Mouse (Mus musculus): ENCODE results near the gene Fstl4. TPM values are rescaled to one million over a fixed set of nuclear protein-coding genes. Genes with fewer than 3 reads are reported as not detected.

Gene Fstl4
- total RNA-seq, 2 experiments from 2014 or later = 0.04 to 0.05 TPM

- ATAC-seq (replicated peaks; ENCODE audit: poor library complexity) = no peak
Measured at GRCm38 (mm10) chr11:53121208-53121607, 356.8 kb downstream of the Fstl4 start.

DNA sequence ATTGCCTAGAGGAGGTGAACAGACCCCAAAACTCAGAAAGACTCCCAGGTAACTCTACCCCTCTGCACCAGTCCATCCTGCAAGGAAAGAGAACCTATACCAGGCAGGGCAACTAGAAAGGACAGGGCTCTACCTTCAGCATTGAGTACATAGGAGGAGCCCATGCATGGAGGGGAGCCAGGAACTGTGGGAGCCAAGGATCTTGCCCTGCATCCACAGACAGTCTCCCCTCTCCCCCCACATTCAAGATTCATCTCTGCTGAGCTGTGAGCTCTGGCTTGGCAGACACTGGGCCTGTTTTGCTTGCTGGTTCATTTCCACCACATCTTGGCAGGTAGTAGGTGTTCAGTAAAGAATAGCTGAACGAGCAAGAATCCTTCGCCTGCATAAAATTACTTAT, 360.4 kb downstream of the Fstl4 start:
- no peak for ATAC-seq (replicated peaks; ENCODE audit: poor library complexity)

DNA sequence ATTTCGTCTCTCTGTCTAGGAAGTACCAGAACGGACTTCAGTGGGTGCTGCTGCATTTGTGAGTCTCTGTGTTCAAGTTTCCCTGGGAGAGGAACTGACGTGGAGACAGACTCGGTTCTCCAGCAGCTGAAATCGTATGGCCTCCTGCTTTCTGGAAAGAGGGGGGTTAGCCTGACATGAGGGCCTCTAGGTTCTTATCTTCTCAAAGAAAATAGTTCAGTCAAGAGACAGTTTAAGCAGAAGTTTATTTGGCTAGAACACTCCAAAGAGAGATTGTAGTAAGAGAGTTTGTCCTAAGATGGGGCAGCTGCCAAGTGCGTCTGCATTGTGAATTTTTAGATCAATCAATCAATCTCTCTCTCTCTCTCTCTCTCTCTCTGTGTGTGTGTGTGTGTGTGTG, 362.2 kb downstream of the Fstl4 start:
- no peak for ATAC-seq (replicated peaks; ENCODE audit: poor library complexity)

- ATAC-seq (replicated peaks; ENCODE audit: poor library complexity) = peak; percentile 70
Measured at GRCm38 (mm10) chr11:53128661-53129060, 364.2 kb downstream of the Fstl4 start.

DNA sequence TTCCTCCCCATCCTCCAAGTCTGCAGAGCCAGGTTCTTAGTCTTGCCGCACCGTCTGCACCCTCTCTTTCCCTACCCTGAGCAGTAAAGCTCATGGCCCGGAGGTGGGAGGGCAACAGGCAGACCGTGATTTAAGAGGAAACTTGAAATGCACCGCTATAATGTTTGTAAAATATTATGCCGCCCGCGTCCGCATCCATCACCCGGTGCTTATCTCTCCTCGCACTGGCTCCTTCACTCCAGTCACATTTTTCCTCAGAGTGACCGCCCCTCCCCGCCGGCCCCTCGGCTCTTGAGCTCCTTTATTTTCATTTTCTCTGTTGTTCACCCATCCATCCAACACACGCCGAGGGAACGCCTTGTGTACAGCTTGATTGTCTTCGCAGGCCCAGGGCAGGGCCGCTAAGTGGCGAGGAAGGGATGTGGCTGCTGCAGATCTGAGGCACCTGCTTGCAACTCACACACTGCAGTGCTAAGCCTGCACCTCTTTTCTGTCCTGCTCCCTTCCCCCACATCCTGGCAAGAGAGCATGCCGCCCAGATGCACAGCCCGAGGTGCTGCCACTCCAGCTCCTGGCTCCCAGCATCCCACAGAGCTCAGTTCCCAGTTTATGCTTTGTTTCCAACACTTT, 368.1 kb downstream of the Fstl4 start:
- no peak for ATAC-seq (replicated peaks; ENCODE audit: poor library complexity)

DNA sequence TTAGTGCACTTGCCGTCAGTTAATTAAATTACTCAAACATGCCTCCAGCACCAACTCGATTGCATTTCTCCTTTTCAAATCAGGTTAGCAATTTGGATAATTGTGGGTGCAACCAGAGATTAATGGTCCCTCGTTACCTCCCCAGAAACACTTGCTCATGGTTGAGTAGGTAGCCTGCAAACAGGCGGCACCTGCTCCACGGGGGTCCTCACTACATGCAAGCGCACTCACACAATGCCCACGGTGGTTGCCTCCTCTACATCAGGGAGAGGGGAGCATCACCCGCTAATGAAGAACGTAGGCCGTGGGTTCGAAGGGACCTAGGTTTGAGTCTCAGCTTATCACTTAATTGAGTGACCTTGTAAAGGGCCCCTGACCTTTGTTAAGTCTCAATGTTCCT, 371.9 kb downstream of the Fstl4 start:
- no peak for ATAC-seq (replicated peaks; ENCODE audit: poor library complexity)

GRCm38 (mm10) chr11:53137381-53137780, 372.9 kb downstream of the Fstl4 start:
- ATAC-seq (replicated peaks; ENCODE audit: poor library complexity) = no peak

- ATAC-seq (replicated peaks; ENCODE audit: poor library complexity) = peak; percentile 59
Measured at GRCm38 (mm10) chr11:53138212-53138611, 373.8 kb downstream of the Fstl4 start.

DNA sequence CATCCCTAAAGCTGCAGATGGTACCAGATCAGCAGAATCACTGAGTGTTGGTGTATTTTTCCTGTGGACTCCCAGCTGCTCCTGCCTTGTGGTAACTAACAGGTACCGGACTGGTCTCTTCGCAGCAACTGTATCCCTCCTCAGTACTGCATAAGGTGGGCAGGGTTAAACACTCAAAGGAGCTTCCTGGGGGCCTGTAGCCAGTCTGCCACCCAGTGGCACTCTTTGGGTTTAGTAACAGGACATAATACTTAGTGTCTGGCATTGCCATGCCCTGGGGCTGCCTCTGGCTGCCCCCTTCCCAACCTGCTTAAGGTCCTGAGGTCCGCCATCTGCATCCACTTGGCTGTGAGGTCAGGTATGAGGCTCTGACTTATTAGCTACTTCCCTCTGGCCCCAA, 375.2 kb downstream of the Fstl4 start:
- peak; percentile 27 for ATAC-seq (replicated peaks; ENCODE audit: poor library complexity)

DNA sequence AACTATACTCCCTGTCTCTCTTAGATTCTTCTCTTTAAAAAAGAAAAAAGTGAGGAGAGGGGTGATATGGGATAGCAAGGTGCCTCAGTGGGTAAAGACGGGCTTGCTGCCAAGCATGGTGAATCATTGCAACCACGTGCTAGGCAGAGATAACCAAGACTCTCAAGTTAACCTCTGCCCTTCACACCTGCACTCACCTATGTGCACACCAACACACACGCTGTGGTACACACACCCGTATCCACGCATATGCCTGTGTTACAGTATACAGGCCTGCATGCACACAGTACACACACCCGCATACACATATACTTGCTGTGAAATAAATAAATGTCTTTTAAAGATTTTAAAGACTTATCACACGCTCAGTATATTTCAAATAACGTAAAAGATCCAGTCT, 375.8 kb downstream of the Fstl4 start:
- no peak; the same call in 1 of the 2 replicates for ATAC-seq (replicated peaks; ENCODE audit: poor library complexity)

- ATAC-seq (replicated peaks; ENCODE audit: poor library complexity) = no peak
Measured at GRCm38 (mm10) chr11:53140722-53141400, 376.4 kb downstream of the Fstl4 start.

GRCm38 (mm10) chr11:53143522-53143921, 379.1 kb downstream of the Fstl4 start:
- peak; percentile 68 for ATAC-seq (replicated peaks; ENCODE audit: poor library complexity)

- ATAC-seq (replicated peaks; ENCODE audit: poor library complexity) = no peak
Measured at GRCm38 (mm10) chr11:53144506-53144905, 380.1 kb downstream of the Fstl4 start.

- peak; percentile 58 for ATAC-seq (replicated peaks; ENCODE audit: poor library complexity)
Measured at GRCm38 (mm10) chr11:53146290-53146689, 381.9 kb downstream of the Fstl4 start.

DNA sequence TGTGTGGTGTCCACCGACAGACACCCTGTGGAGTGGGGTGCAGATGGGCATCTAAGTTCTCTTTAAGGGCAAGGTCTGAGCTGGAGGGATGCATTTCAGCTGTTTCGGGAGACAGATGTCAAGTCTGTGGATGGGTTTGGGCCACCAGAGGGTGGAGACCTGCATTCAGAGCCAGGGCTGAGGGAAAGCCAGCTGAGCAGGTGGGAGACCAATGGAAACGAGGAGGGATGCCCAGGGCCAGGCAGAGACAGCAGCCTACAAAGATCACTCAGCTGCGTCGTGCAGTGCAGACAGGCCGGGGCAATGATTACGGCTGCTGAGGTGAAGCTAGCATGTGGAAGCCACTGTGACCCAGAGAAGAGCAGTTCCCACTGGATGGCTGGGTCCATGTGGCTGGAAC, 392.0 kb downstream of the Fstl4 start:
- no peak for ATAC-seq (replicated peaks; ENCODE audit: poor library complexity)

- ATAC-seq (replicated peaks; ENCODE audit: poor library complexity) = 0 out of 2 replicates have a peak, but pooled peaks have one; percentile 39
Measured at GRCm38 (mm10) chr11:53157621-53158259, 393.3 kb downstream of the Fstl4 start.

GRCm38 (mm10) chr11:53162385-53162784, 398.0 kb downstream of the Fstl4 start:
- no peak for ATAC-seq (replicated peaks; ENCODE audit: poor library complexity)

GRCm38 (mm10) chr11:53166478-53166877, 402.0 kb downstream of the Fstl4 start:
- no peak for ATAC-seq (replicated peaks; ENCODE audit: poor library complexity)

DNA sequence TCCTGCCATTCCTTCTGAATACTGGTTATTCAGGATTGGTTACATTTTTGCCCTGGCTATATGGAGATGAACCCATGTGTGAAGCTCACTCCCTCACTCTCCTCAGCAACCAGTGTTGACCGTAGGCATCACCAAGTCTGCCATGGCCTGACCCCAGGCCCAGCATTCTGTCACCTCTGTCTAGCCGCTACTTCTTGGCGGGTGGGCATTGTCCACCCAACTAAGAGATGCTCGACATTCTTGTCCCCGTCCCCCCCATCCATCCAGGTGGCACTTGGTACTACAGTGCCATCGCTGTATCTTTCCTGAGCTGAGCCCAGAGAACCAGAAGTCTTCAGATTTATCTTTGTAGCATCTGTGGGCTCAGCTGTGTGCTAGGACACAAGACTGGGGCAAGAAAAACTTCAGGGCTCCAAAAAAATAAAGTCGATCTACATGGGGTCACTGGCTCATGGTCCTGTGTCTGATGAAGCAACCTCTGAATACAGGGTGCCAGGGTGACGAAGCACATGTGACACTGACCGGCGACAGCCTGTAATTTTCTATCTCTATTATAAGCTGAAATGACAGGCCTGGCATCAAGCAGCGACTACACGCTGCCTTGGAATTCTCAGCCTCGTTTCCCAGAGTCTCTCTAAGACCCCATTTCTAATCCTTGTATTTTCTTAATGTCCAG, 417.9 kb downstream of the Fstl4 start:
- ATAC-seq (replicated peaks; ENCODE audit: poor library complexity) = no peak

GRCm38 (mm10) chr11:53182858-53183257, 418.4 kb downstream of the Fstl4 start:
- ATAC-seq (replicated peaks; ENCODE audit: poor library complexity) = no peak

DNA sequence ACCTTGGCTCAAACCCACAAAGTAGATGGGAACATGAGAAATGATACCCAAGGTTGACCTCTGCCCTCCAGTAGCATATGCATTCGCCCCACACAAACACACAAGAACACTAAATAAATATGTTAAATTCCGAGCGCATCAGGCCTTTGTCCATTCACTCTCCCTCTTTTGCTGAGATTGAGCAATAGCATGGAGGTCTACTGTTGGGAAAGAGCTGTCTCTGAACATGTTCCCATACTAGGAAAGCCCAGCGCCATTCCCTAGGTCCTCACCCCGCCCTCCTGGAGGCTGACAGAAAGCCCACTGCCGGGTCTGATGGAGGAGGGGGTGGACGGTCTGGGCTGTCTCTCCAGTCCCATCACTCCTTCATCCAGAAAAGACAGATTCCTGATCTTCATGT, 419.6 kb downstream of the Fstl4 start:
- no peak for ATAC-seq (replicated peaks; ENCODE audit: poor library complexity)

DNA sequence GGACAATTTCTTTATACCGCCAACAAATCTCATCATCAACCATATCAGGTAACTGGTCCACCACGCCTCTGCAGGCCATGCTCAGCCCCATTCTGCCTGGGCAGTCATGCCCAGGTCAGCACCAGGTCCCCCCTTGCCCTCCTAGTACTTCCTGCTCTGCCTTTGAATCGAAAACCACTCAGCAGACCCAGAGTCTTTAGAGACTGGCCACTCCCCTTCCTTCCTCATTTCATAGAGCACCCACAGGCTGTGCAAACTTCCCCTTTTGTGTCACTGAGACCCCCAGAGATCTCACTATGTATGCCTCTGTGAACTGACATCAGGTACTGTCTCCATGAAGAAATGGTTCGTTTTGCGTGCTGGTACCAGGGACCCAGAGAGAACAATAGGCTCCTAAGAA, 420.3 kb downstream of the Fstl4 start:
- ATAC-seq (replicated peaks; ENCODE audit: poor library complexity) = peak; percentile 96

Data from megakaryocyte progenitor cell, adult 5-6 weeks (primary cell).